Mouse (Mus musculus) cortical plate, adult 2 months (tissue): Measurements from ENCODE around the gene Yrdc.

Experiments
- CTCF ChIP-seq: fragments of 200-500 bp; IDR thresholded peaks from 2 replicates; pipeline ENCODE4 v1.5.1; 2011; ENCODE audit warnings: mild to moderate bottlenecking, control low read depth, low read length; ENCODE audit not compliant: insufficient read depth; ENCODE audit errors: extremely low read depth
- POLR2A ChIP-seq: fragments of 200-500 bp; IDR thresholded peaks from 2 replicates; pipeline ENCODE4 v1.6.1; 2011; ENCODE audit warnings: mild to moderate bottlenecking, low read length, control low read depth; ENCODE audit not compliant: insufficient read depth; ENCODE audit errors: extremely low read depth

DNA sequence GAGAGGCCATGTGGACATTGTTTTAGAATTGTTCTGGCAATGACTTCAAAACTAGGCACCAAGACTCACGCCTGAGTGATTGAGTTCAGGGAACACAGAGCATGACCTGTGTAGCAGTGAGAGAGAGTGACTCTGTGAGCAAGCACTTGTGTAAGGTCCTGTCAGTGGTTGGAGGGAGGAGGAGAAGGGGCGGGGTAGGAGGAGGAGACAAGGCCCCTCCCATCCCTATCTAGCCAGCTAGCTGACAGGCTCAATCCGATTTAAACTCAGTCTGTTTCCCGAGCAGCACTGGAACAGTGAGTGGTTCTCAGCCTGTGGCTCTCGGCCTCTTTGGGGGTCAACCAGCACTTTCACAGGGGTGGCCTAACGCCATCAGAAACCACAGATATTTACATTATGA, 32.7 kb upstream of the Yrdc start:
- TF ChIP-seq CTCF (no peak), POLR2A (no peak)
